Mouse (Mus musculus) liver, embryonic 12.5 days (tissue): ENCODE measurements at regions not wholly inside any gene's neighbourhood (a gene's known extent, or its start where the extent isn't known, plus 50 kb on each side); places are given as distances from the start of the nearest gene placed in this dataset.

Source experiments
- ATAC-seq: fragments of 200-750 bp; cut with Nextera tagmentation; 2 replicates; pipeline ENCODE4 v1.8.0; 2017; ENCODE audit warnings: moderate number of reproducible peaks, mild to moderate bottlenecking, moderate library complexity
- H3K27ac ChIP-seq: fragments of 300-500 bp; sonication (generic); 2 replicates; pipeline ENCODE4 v1.5.1; 2016; ENCODE audit warnings: mild to moderate bottlenecking
- H3K27me3 ChIP-seq: fragments of 300-500 bp; sonication (generic); replicated peaks from 2 replicates; pipeline ENCODE4 v1.6.1; 2016; ENCODE audit warnings: mild to moderate bottlenecking, moderate library complexity
- H3K36me3 ChIP-seq: fragments of 300-500 bp; sonication (generic); 2 replicates; pipeline ENCODE4 v1.6.1; 2016; ENCODE audit warnings: mild to moderate bottlenecking, moderate library complexity
- H3K4me1 ChIP-seq: fragments of 300-500 bp; sonication (generic); 2 replicates; pipeline ENCODE4 v1.6.1; 2016
- H3K4me2 ChIP-seq: fragments of 300-500 bp; sonication (generic); 2 replicates; pipeline ENCODE4 v1.6.1; 2016; ENCODE audit warnings: mild to moderate bottlenecking, moderate library complexity
- H3K4me3 ChIP-seq: fragments of 300-500 bp; sonication (generic); 2 replicates; pipeline ENCODE4 v1.5.1; 2016; ENCODE audit warnings: mild to moderate bottlenecking, moderate library complexity
- H3K9ac ChIP-seq: fragments of 300-500 bp; sonication (generic); 2 replicates; pipeline ENCODE4 v1.6.1; 2016; ENCODE audit warnings: mild to moderate bottlenecking, moderate library complexity
- H3K9me3 ChIP-seq: fragments of 300-500 bp; sonication (generic); replicated peaks from 2 replicates; pipeline ENCODE4 v1.6.1; 2016; ENCODE audit warnings: mild to moderate bottlenecking, moderate library complexity
- whole genome bisulfite sequencing: fragments of 180-500 bp; shearing (Covaris S2); methylation state at CpG from one replicate; pipeline ENCODE4 v1.1.7; 2016; ENCODE audit not compliant: insufficient replicate concordance; 5-methylcytosine and 5-hydroxymethylcytosine counted together

DNA sequence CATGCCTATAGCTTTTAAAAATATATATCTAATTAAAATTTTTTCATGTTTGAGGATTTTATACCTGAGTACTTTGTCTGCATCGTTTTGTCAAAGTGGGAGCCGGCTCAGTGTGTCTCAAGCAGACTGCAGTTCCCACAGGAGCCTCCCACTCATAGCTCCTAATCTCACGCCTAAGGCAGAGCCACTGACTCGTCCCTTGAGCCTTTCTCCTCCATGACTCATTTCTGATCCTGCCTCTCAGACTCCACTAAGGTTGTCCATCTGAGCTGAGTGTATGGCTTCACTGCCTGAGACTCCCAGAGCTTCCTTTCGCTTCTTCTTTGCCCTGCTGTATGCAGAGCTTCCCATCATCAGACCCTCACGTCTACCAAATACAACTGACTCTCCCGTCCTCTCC lies 98.8 kb downstream of the Efnb2 start:
- 50% methylated on average over 7 of the region's 7 CpGs for WGBS
- Histone ChIP-seq H3K9me3 (no peaks in the 10 kb centered on the region), H3K4me3 (no peak overlapping the region), H3K36me3 (no peaks in the 10 kb centered on the region), H3K27ac (no peak overlapping the region), H3K4me1 (no peaks in the 10 kb centered on the region), H3K4me2 (no peak overlapping the region), H3K27me3 (no peaks in the 10 kb centered on the region), H3K9ac (no peak overlapping the region)
- ATAC-seq = no peak

DNA sequence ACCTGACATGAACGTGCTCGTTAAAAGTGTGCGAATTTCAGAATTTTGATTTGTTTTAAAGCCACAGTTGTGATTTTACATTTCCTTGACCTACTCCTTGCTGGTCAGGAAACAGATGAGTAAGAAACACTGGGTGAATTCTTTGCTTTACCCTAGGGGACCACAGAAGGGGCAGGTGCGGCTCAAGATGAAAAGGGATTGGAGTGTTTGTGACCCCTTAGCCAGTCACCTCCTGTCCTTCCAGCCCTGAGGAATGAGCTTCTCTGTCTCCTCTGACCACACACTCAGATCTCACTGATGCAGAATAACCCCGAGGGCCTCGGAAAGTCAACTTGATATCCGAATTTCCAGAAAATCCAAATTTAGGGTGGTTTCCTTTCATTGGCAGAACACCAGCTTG lies 103.0 kb downstream of the Efnb2 start:
- H3K9me3 ChIP-seq = no peaks in the 10 kb centered on the region
- H3K27ac ChIP-seq = no peak overlapping the region
- no peaks in the 10 kb centered on the region for H3K27me3 ChIP-seq
- no peak overlapping the region for H3K4me2 ChIP-seq
- H3K9ac ChIP-seq = no peak overlapping the region
- no peaks in the 10 kb centered on the region for H3K4me1 ChIP-seq
- no peak for ATAC-seq
- WGBS = 74% methylated on average over 7 of the region's 7 CpGs
- H3K36me3 ChIP-seq = no peaks in the 10 kb centered on the region
- H3K4me3 ChIP-seq = no peak overlapping the region

DNA sequence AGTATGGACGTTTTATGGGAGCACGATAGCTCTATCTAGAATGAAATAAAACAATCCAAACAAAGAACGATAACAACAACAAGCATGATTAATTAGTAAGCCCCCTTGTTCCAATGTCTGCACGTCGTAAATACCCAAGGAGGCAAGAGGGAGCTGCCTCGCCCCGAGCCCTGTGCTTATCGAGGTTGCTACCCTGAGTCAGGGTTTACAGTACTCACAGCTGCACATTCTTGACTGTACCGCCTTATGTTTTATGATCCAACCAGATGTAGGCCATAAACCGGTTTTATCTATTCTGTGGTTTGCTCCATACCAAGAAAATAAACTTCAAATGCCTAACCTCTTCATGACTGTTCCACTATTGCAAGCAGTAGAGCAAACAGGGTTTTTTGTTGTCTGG lies 104.9 kb downstream of the Efnb2 start:
- H3K27me3 ChIP-seq = no peaks in the 10 kb centered on the region
- ATAC-seq = no peak
- WGBS = 68% methylated on average over 10 of the region's 10 CpGs
- no peak overlapping the region for H3K27ac ChIP-seq
- H3K9ac ChIP-seq = no peak overlapping the region
- no peaks in the 10 kb centered on the region for H3K36me3 ChIP-seq
- H3K4me3 ChIP-seq = no peak overlapping the region
- no peaks in the 10 kb centered on the region for H3K4me1 ChIP-seq
- H3K4me2 ChIP-seq = no peak overlapping the region
- H3K9me3 ChIP-seq = no peaks in the 10 kb centered on the region

DNA sequence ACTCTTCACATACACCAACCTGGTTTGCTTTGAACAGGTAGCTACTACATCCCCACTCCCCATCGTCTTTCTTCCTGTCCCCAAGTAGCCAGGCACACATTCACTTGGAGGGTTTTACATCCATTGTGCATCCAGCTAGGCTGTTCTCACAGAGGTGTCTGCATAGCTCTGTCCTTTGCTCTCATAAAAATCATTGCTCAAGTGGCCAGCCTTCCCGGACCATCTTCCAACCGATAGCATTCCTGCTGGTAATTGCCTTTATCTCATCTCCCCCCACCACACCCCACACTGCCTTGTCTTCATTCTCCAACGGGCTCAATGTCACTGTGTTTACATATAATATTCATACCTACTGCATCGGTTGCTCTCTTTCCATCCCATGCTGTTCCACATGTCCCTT lies 106.4 kb downstream of the Efnb2 start:
- 68% methylated on average over 5 of the region's 5 CpGs for WGBS
- H3K27ac ChIP-seq = no peak overlapping the region
- no peaks in the 10 kb centered on the region for H3K27me3 ChIP-seq
- H3K4me1 ChIP-seq = no peaks in the 10 kb centered on the region
- H3K4me3 ChIP-seq = no peak overlapping the region
- H3K36me3 ChIP-seq = no peaks in the 10 kb centered on the region
- H3K4me2 ChIP-seq = no peak overlapping the region
- no peak overlapping the region for H3K9ac ChIP-seq
- no peaks in the 10 kb centered on the region for H3K9me3 ChIP-seq
- ATAC-seq = no peak

DNA sequence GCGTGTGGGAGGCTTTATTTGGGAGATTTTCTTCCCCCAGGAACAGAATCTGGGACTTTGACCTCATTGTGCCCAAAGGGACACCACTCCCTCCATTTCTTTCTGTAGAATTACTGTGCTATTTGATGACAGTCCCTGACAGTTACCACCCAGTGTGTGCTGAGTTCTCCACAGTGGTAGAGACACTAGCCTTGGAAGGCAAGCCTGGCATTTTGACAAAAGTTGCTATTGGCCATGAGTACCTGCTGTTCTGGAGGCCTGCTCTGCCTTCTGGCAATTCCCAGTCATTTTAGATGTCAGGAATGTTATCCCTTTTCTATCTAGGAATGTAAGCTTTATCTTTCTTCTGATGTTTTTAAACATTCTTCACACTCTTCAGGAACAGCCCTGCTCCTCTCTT lies 108.3 kb downstream of the Efnb2 start:
- H3K36me3 ChIP-seq = no peaks in the 10 kb centered on the region
- H3K4me3 ChIP-seq = no peak overlapping the region
- no peaks in the 10 kb centered on the region for H3K9me3 ChIP-seq
- ATAC-seq = no peak
- no peaks in the 10 kb centered on the region for H3K4me1 ChIP-seq
- H3K27me3 ChIP-seq = no peaks in the 10 kb centered on the region
- H3K27ac ChIP-seq = no peak overlapping the region
- H3K4me2 ChIP-seq = no peak overlapping the region
- 68% methylated on average over 1 of the region's 1 CpGs for WGBS
- no peak overlapping the region for H3K9ac ChIP-seq

DNA sequence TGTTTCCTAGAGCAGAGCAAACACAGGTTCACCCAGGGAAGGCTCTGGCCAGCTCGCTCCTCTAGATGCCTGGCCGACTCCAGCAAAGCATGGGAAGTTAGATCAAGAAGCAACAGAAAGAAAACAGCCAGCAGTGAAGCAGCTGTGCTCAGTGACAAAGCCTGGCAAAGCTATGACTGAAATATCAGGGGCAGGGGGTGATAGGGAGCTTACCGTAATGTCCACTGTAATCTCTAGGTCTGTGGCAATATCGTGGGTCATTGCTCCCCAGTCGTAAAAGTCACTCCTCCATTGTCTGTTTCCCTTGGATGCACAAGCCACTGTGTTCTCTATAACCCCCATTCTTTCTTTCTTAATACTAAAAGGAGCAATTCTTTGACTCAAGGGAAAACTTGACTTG lies 124.4 kb downstream of the Efnb2 start:
- Histone ChIP-seq H3K4me3 (no peak overlapping the region), H3K4me1 (no peaks in the 10 kb centered on the region), H3K9ac (no peak overlapping the region), H3K27ac (no peak overlapping the region), H3K27me3 (no peaks in the 10 kb centered on the region), H3K36me3 (no peaks in the 10 kb centered on the region), H3K9me3 (no peaks in the 10 kb centered on the region), H3K4me2 (no peak overlapping the region)
- 71% methylated on average over 5 of the region's 5 CpGs for WGBS
- no peak for ATAC-seq

DNA sequence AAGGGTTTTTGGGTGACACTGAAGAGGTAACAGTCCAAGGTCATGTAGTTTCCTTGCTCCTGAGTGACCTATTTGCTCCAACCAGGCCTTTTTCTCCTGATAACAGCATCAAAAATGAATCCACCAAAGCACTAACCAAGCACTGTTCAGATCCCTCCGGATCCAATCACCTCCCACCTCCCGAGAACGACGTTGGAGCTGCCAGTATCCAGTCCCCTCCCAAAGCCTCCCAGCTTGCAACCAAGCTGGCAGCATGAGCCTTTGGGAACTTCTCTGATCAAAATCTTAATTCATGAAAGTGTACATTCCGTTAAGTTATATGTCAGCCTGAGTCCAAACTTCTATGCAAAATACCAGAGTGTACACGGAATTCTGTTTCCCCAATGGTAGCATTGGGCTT lies 126.3 kb downstream of the Efnb2 start:
- no peaks in the 10 kb centered on the region for H3K9me3 ChIP-seq
- H3K4me2 ChIP-seq = no peak overlapping the region
- no peak for ATAC-seq
- no peaks in the 10 kb centered on the region for H3K4me1 ChIP-seq
- no peak overlapping the region for H3K9ac ChIP-seq
- 61% methylated on average over 6 of the region's 6 CpGs for WGBS
- H3K27me3 ChIP-seq = no peaks in the 10 kb centered on the region; the same call in 1 of the 2 replicates
- no peaks in the 10 kb centered on the region for H3K36me3 ChIP-seq
- no peak overlapping the region for H3K27ac ChIP-seq
- no peak overlapping the region for H3K4me3 ChIP-seq

DNA sequence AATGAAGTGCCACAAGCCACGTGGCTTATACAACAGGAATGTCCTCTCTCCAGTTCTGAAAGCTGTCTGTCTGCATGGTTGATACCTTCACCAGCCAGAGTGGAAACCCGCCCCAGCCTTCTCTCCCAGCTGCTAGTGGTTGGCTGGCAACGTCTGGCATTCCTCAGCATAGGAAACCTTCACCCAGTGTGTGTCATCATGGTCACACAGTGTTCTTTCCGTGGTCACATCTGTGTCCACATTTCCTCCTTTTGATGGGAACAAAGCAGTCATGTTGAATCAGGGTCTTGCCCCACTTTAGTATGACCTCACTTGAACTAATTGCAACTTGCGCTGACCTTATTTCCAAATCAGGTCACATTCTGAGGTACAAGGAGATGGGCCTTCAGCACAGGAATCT lies 128.1 kb downstream of the Efnb2 start:
- ATAC-seq = no peak
- Histone ChIP-seq H3K4me1 (no peaks in the 10 kb centered on the region), H3K27me3 (no peaks in the 10 kb centered on the region; the same call in 1 of the 2 replicates), H3K27ac (no peak overlapping the region), H3K36me3 (no peaks in the 10 kb centered on the region), H3K4me3 (no peak overlapping the region), H3K9ac (no peak overlapping the region), H3K9me3 (no peaks in the 10 kb centered on the region), H3K4me2 (no peak overlapping the region)
- 56% methylated on average over 5 of the region's 5 CpGs for WGBS

DNA sequence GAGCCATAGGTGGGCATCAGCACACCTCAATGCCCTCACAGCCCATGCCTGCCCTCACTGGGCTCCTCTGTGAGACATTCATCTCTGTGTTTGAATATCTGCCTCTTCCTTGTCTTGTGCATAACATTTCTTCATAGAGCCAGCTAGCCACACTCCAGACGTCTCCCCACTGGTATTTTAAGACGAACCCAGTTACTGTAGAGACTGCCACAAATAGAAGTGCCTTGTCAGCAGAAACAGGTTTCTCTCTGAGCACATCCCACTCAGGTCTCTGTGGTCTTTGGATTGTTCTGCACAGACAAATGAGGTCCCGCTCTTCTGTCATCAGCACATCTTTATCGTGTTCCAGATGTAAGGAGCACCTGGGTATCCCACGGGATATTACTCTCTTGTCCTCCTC lies 130.5 kb downstream of the Efnb2 start:
- WGBS = 56% methylated on average over 5 of the region's 5 CpGs
- Histone ChIP-seq H3K4me2 (no peak overlapping the region), H3K9me3 (no peaks in the 10 kb centered on the region), H3K4me1 (no peaks in the 10 kb centered on the region), H3K27me3 (no peaks in the 10 kb centered on the region; the same call in 1 of the 2 replicates), H3K9ac (no peak overlapping the region), H3K4me3 (no peak overlapping the region), H3K27ac (no peak overlapping the region), H3K36me3 (no peaks in the 10 kb centered on the region)
- no peak for ATAC-seq

DNA sequence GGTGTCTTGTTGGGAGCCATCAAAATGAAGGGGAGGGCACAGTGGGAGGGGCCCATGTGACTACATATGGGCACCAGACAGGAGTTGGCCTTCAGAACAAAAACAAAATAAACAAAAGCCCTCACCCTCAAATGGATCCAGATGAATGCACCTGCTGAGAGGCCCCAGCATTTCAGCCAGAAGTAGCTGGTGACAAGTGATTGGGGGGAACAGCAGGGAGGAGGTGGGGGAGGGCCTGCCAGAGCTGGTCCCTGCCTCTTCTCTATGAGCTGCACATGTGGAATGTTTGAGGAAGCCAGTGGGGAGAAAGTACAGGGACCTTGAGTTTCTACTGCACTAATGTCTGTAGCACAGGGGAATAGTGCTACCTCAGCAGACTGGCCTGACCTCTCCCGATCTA lies 139.5 kb downstream of the Efnb2 start:
- no peaks in the 10 kb centered on the region for H3K36me3 ChIP-seq
- no peaks in the 10 kb centered on the region for H3K4me1 ChIP-seq
- no peaks in the 10 kb centered on the region for H3K9me3 ChIP-seq
- no peak overlapping the region for H3K4me2 ChIP-seq
- no peak overlapping the region for H3K4me3 ChIP-seq
- ATAC-seq = no peak
- no peak overlapping the region for H3K9ac ChIP-seq
- WGBS = 93% methylated on average over 1 of the region's 1 CpGs
- H3K27ac ChIP-seq = no peak overlapping the region
- H3K27me3 ChIP-seq = no peaks in the 10 kb centered on the region

DNA sequence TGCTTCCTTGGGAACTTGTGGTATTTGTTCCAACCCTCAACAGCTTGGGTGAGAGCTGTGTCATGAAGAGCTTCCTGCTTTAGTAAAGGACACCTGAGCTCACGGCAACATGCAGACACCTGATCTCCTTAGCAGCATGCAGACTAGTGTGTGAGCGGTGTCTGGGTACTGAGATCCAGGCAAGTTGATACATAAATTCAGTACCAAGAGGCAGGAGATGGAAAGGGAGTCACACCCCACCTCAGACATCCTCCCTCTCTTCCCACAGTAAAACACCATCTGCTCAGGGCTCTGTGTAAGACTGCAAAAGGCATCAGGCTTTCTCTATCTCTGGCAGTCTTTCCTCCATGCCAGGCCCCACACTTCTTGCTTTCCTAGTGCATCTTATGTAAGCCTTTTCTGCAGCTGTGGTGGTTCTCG lies 141.3 kb downstream of the Efnb2 start:
- Histone ChIP-seq H3K4me3 (no peak overlapping the region), H3K4me1 (no peaks in the 10 kb centered on the region), H3K27me3 (no peaks in the 10 kb centered on the region), H3K9ac (no peak overlapping the region), H3K4me2 (no peak overlapping the region), H3K27ac (no peak overlapping the region), H3K9me3 (no peaks in the 10 kb centered on the region), H3K36me3 (no peaks in the 10 kb centered on the region)
- no peak for ATAC-seq
- WGBS = 74% methylated on average over 3 of the region's 3 CpGs

DNA sequence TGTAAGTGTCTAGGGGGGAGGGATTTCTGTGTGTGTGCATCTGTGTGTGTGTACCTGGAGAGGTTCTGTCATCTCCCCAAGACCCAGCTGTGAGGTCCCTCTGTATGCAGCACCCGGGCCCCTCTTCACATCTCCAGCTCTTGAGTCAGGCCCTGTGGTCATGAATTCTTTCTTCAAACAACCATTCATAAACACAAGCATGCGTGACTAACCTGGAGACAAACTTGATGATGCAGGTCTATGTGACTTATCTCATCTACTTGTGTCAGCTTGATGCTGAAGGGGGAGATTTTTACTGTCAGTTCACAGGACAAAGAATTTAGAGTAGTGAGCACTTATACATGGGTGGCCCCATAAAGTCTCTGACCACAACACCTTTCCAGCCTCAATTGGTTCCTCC lies 143.4 kb downstream of the Efnb2 start:
- ATAC-seq = no peak
- H3K9me3 ChIP-seq = no peaks in the 10 kb centered on the region
- no peaks in the 10 kb centered on the region for H3K4me1 ChIP-seq
- no peaks in the 10 kb centered on the region for H3K36me3 ChIP-seq
- no peaks in the 10 kb centered on the region for H3K27me3 ChIP-seq
- no peak overlapping the region for H3K4me2 ChIP-seq
- H3K27ac ChIP-seq = no peak overlapping the region
- 79% methylated on average over 2 of the region's 2 CpGs for WGBS
- H3K4me3 ChIP-seq = no peak overlapping the region
- no peak overlapping the region for H3K9ac ChIP-seq

DNA sequence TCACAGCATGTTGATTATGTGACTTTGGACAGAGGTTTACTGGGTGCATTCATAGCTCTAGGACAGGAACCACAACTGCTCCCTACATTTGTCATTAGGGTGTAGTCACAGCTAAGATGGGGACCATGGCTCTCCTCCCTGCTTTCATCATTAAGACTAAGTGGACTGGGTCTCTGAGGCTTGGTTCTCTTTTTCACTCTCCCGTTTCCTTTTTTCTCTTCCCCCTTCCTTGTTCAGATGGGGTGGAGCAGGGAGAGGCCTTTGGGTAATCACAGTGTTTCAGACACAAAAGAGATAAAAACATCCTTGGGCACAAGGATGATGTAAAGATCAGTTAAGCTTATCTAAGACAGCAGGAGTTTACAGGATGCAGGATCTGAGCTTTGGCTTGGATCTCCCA lies 144.8 kb downstream of the Efnb2 start:
- no peak overlapping the region for H3K4me3 ChIP-seq
- no peaks in the 10 kb centered on the region for H3K27me3 ChIP-seq
- no peaks in the 10 kb centered on the region for H3K9me3 ChIP-seq
- no peaks in the 10 kb centered on the region for H3K4me1 ChIP-seq
- H3K36me3 ChIP-seq = no peaks in the 10 kb centered on the region
- H3K4me2 ChIP-seq = no peak overlapping the region
- H3K9ac ChIP-seq = no peak overlapping the region
- ATAC-seq = no peak
- no peak overlapping the region for H3K27ac ChIP-seq
- WGBS = 53% methylated on average over 1 of the region's 1 CpGs
